Mouse (Mus musculus) kidney, postnatal 4 days (tissue): ENCODE results near the gene E4f1.
A peak's percentile ranks its signal among the peaks of the same experiment; 100 is the strongest.

Experiments
- DNase-seq, 2 experiments: peaks; one replicate each; pipeline ENCODE4 v3.0.0; 2021; ENCODE audit warnings: mixed read lengths in 2 of 2

Gene E4f1

GRCm38 (mm10) chr17:24481027-24481815, 11.1 kb upstream of the E4f1 start:
- DNase-seq: no peak

GRCm38 (mm10) chr17:24480201-24480826, 10.2 kb upstream of the E4f1 start:
- DNase-seq: peak; percentile 45 to 56

GRCm38 (mm10) chr17:24479431-24479830, 9.3 kb upstream of the E4f1 start:
- no peak for DNase-seq

- DNase-seq: peak; percentile 99
These were observed 8.7 kb upstream of the E4f1 start, which contains the start of gene Mlst8 for GRCm38 (mm10) chr17:24478663-24479380. Gene Mlst8 (minus strand): TSS chr17:24479078.

- peak in 1 of 2 experiments; percentile 39 for DNase-seq
These were observed 8.0 kb upstream of the E4f1 start for GRCm38 (mm10) chr17:24477985-24478600.

- no peak for DNase-seq
These were observed 7.2 kb upstream of the E4f1 start for GRCm38 (mm10) chr17:24477053-24477984.

GRCm38 (mm10) chr17:24476022-24476776, 6.1 kb upstream of the E4f1 start:
- no peak for DNase-seq

GRCm38 (mm10) chr17:24475586-24475985, 5.5 kb upstream of the E4f1 start:
- no peak for DNase-seq

GRCm38 (mm10) chr17:24474557-24474956, 4.4 kb upstream of the E4f1 start:
- DNase-seq: no peak

- no peak for DNase-seq
These were observed 3.6 kb upstream of the E4f1 start, which contains the start of gene Bricd5 for GRCm38 (mm10) chr17:24473612-24474275. Gene Bricd5 (plus strand): TSS chr17:24473884.

- DNase-seq: peak; percentile 75 to 85
These were observed 2.4 kb upstream of the E4f1 start for GRCm38 (mm10) chr17:24472512-24472911.

- no peak for DNase-seq
These were observed 801 bp upstream of the E4f1 start for GRCm38 (mm10) chr17:24470701-24471527.

- no peak for DNase-seq
These were observed 690 bp downstream of the E4f1 start for GRCm38 (mm10) chr17:24469336-24469909.

GRCm38 (mm10) chr17:24468636-24469246, 1.4 kb downstream of the E4f1 start:
- DNase-seq: no peak

GRCm38 (mm10) chr17:24463374-24464133, 6.6 kb downstream of the E4f1 start:
- no peak for DNase-seq

GRCm38 (mm10) chr17:24462932-24463331, 7.2 kb downstream of the E4f1 start:
- DNase-seq: no peak

- DNase-seq: peak; percentile 42 to 56
These were observed 8.5 kb downstream of the E4f1 start for GRCm38 (mm10) chr17:24461580-24461979.
